Mouse (Mus musculus) stomach, postnatal 0 days (tissue): Measurements from ENCODE around the gene Oaz2.

Experiments
- CTCF ChIP-seq: IDR thresholded peaks from 2 replicates; pipeline ENCODE4 v1.5.1; 2016; ENCODE audit warnings: antibody characterized with exemption, low read depth, mild to moderate bottlenecking, moderate library complexity
- EP300 ChIP-seq: optimal IDR thresholded peaks from 2 replicates; pipeline ENCODE3; 2016; ENCODE audit warnings: antibody characterized with exemption

- TF ChIP-seq CTCF (no peak), EP300 (no peak)
These were observed 25.3 kb upstream of the Oaz2 start for GRCm38 (mm10) chr9:65642546-65642945.
